Mouse (Mus musculus): ENCODE measurements around the gene Apeh.

The Apeh gene

GRCm38 (mm10) chr9:108119891-108120411, 25.5 kb upstream of the Apeh start:
- DNase-seq (ENCODE audit: low spot score in 2 of 2), result no peak

- no peak for DNase-seq (ENCODE audit: low spot score in 2 of 2)
Observed at GRCm38 (mm10) chr9:108117143-108117542, 22.7 kb upstream of the Apeh start.

- no peak for DNase-seq (ENCODE audit: low spot score in 2 of 2)
Observed at GRCm38 (mm10) chr9:108115290-108116077, 21.1 kb upstream of the Apeh start.

GRCm38 (mm10) chr9:108112719-108113340, 18.4 kb upstream of the Apeh start:
- DNase-seq (ENCODE audit: low spot score in 2 of 2), result no peak

GRCm38 (mm10) chr9:108111593-108112121, 17.3 kb upstream of the Apeh start:
- no peak for DNase-seq (ENCODE audit: low spot score in 2 of 2)

GRCm38 (mm10) chr9:108111101-108111592, 16.7 kb upstream of the Apeh start:
- no peak for DNase-seq (ENCODE audit: low spot score in 2 of 2)

- DNase-seq (ENCODE audit: low spot score in 2 of 2), result no peak
Observed at GRCm38 (mm10) chr9:108110160-108110559, 15.8 kb upstream of the Apeh start.

GRCm38 (mm10) chr9:108107867-108108266, 13.5 kb upstream of the Apeh start:
- DNase-seq (ENCODE audit: low spot score in 2 of 2), result no peak

GRCm38 (mm10) chr9:108106090-108106489, 11.7 kb upstream of the Apeh start:
- no peak for DNase-seq (ENCODE audit: low spot score in 2 of 2)

- DNase-seq (ENCODE audit: low spot score in 2 of 2), result no peak
Observed at GRCm38 (mm10) chr9:108105549-108105863, 11.1 kb upstream of the Apeh start.

- DNase-seq (ENCODE audit: low spot score in 2 of 2), result no peak
Observed at GRCm38 (mm10) chr9:108104766-108105548, 10.6 kb upstream of the Apeh start.

- no peak for DNase-seq (ENCODE audit: low spot score in 2 of 2)
Observed at GRCm38 (mm10) chr9:108099619-108100018, 5.2 kb upstream of the Apeh start.

GRCm38 (mm10) chr9:108095949-108096712, 1.7 kb upstream of the Apeh start:
- no peak for DNase-seq (ENCODE audit: low spot score in 2 of 2)

- DNase-seq (ENCODE audit: low spot score in 2 of 2), result no peak
Observed at GRCm38 (mm10) chr9:108095518-108095917, 1.1 kb upstream of the Apeh start.

GRCm38 (mm10) chr9:108094998-108095411, 599 bp upstream of the Apeh start:
- no peak for DNase-seq (ENCODE audit: low spot score in 2 of 2)

- no peak for DNase-seq (ENCODE audit: low spot score in 2 of 2)
Observed at GRCm38 (mm10) chr9:108093586-108093985, 820 bp downstream of the Apeh start.

- no peak for DNase-seq (ENCODE audit: low spot score in 2 of 2)
Observed at GRCm38 (mm10) chr9:108090611-108091120, 3.7 kb downstream of the Apeh start.

GRCm38 (mm10) chr9:108085261-108085660, 9.1 kb downstream of the Apeh start:
- DNase-seq (ENCODE audit: low spot score in 2 of 2), result no peak

GRCm38 (mm10) chr9:108083561-108083960, 10.8 kb downstream of the Apeh start:
- no peak for DNase-seq (ENCODE audit: low spot score in 2 of 2)

GRCm38 (mm10) chr9:108082988-108083431, 11.4 kb downstream of the Apeh start, which contains the start of gene Rnf123:
Rnf123 (minus strand) TSS chr9:108083346.
- DNase-seq (ENCODE audit: low spot score in 2 of 2), result no peak

GRCm38 (mm10) chr9:108082549-108082948, 11.9 kb downstream of the Apeh start:
- DNase-seq (ENCODE audit: low spot score in 2 of 2), result no peak
